Mouse (Mus musculus) heart, embryonic 10.5 days (tissue): ENCODE data around the gene Frzb. TPM values are rescaled to one million over a fixed set of nuclear protein-coding genes. Genes with fewer than 3 reads are reported as not detected.
"Not testable (repeated sequence)": the region's sequence is repeated elsewhere in the genome, so short reads cannot be mapped to it uniquely, and the experiment has no call there.

Experiments
- DNase-seq: peaks from one replicate; pipeline ENCODE4 v3.0.0-alpha.2; 2017; ENCODE audit warnings: low spot score
- H3K27ac ChIP-seq: fragments of 300-500 bp; sonication (generic); 2 replicates; pipeline ENCODE4 v1.5.1; 2016; ENCODE audit warnings: mild to moderate bottlenecking
- H3K27me3 ChIP-seq: fragments of 300-500 bp; sonication (generic); 2 replicates; pipeline ENCODE4 v1.6.1; 2016; ENCODE audit warnings: mild to moderate bottlenecking; ENCODE audit not compliant: poor library complexity, insufficient read depth, severe bottlenecking
- H3K36me3 ChIP-seq: fragments of 300-500 bp; sonication (generic); 2 replicates; pipeline ENCODE4 v1.6.1; 2016; ENCODE audit warnings: mild to moderate bottlenecking, moderate library complexity
- H3K4me1 ChIP-seq: fragments of 300-500 bp; sonication (generic); 2 replicates; pipeline ENCODE4 v1.6.1; 2016; ENCODE audit warnings: mild to moderate bottlenecking
- H3K4me3 ChIP-seq: fragments of 300-500 bp; sonication (generic); 2 replicates; pipeline ENCODE4 v1.5.1; 2016; ENCODE audit warnings: mild to moderate bottlenecking, moderate library complexity
- H3K9me3 ChIP-seq: fragments of 300-500 bp; sonication (generic); 2 replicates; pipeline ENCODE4 v1.6.1; 2016; ENCODE audit warnings: mild to moderate bottlenecking, moderate library complexity
- WGBS: fragments of 180-500 bp; shearing (Covaris S2); methylation state at CpG from one replicate; pipeline ENCODE4 v1.1.7; 2016; 5-methylcytosine and 5-hydroxymethylcytosine counted together
- polyA plus RNA-seq: library from polyadenylated mRNA; unstranded; fragments of >200 nt; fragmentation: Nextera tagmentation; extraction: Ambion mirVana; gene quantifications from 2 replicates; pipeline ENCODE4 v1.2.1, GENCODE M21; 2016

The Frzb gene
- 8.1 and 8.9 TPM in 2 replicates for polyA plus RNA-seq

GRCm38 (mm10) chr2:80447291-80447791, at the start of gene Frzb:
TSS of gene Frzb (minus strand) at chr2:80447625.
- under 1% methylated on average over 33 of the region's 33 CpGs for WGBS
- DNase-seq = peak; percentile 80
- Histone ChIP-seq H3K27ac (peak within 1 kb of the TSS; percentile 82), H3K36me3 (no peaks in the 10 kb centered on the region), H3K27me3 (peaks cover 23% of the 10 kb centered on the region), H3K4me1 (peaks cover 11% of the 10 kb centered on the region), H3K4me3 (peak within 1 kb of the TSS; percentile 74), H3K9me3 (0 out of 2 replicates have a peak, but pooled peaks cover 3% of the 10 kb centered on the region)

DNA sequence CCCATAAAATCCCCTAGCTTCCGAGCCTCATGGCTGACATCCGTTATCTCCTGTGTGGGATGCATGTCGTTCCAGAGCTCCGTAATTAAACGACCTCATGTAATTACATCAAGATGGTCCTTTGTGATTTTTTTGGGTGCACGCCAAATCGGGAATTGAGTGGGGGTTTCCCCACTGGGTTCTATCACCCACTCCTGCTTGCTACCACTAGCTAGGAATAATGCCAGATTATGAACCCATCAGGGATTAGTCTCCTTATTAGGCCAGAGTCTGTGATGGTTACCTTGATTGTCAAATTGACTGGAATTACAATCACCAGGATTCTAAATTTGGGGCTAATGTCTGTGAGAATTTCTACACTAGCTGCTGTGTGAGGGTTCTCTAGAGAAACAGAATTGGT, 47.9 kb upstream of the Frzb start:
- DNase-seq, H3K9me3 ChIP-seq, H3K4me1 ChIP-seq, H3K4me3 ChIP-seq, H3K27me3 ChIP-seq, H3K27ac ChIP-seq: not testable (repeated sequence)
- WGBS = 79% methylated on average over 7 of the region's 7 CpGs
- peaks cover 12% of the 10 kb centered on the region for H3K36me3 ChIP-seq

GRCm38 (mm10) chr2:80486851-80487250, 39.4 kb upstream of the Frzb start:
- WGBS = 35% methylated on average over 5 of the region's 5 CpGs
- Histone ChIP-seq H3K4me1 (peaks cover 5% of the 10 kb centered on the region; the same call in 1 of the 2 replicates), H3K36me3 (no peaks in the 10 kb centered on the region), H3K27ac (0 out of 2 replicates have a peak overlapping the region, but pooled peaks have one; percentile 32), H3K9me3 (0 out of 2 replicates have a peak, but pooled peaks cover 4% of the 10 kb centered on the region), H3K4me3 (no peak overlapping the region), H3K27me3 (no peaks in the 10 kb centered on the region)
- no peak for DNase-seq

DNA sequence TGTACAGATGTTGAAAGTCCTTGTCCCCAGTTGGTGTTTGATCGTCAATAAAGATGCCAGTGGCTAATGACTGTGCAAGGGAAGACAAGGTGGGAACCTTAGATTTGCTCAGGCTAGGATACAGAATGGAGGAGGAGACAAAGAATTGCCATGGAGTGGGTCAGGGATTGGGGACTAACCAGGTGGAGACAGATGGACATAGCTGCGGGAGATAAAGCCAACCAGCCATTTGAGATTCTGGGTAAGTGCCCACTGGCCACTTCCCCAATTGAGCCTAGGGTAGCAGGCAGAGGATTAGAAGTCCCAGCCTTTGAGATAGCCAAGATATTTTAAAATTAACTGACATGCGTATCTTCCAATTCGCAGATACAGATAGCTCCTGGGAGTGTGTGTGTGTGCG, 37.5 kb upstream of the Frzb start:
- no peaks in the 10 kb centered on the region for H3K27me3 ChIP-seq
- no peak for DNase-seq
- H3K4me3 ChIP-seq = no peak overlapping the region
- no peak overlapping the region for H3K27ac ChIP-seq
- 0 out of 2 replicates have a peak, but pooled peaks cover 4% of the 10 kb centered on the region for H3K9me3 ChIP-seq
- H3K36me3 ChIP-seq = no peaks in the 10 kb centered on the region
- 94% methylated on average over 5 of the region's 5 CpGs for WGBS
- peaks cover 5% of the 10 kb centered on the region; the same call in 1 of the 2 replicates for H3K4me1 ChIP-seq

- H3K27me3 ChIP-seq = no peaks in the 10 kb centered on the region
- H3K36me3 ChIP-seq = no peaks in the 10 kb centered on the region
- WGBS = 73% methylated on average over 1 of the region's 1 CpGs
- no peaks in the 10 kb centered on the region for H3K9me3 ChIP-seq
- no peaks in the 10 kb centered on the region for H3K4me1 ChIP-seq
- no peak for DNase-seq
- no peak overlapping the region for H3K27ac ChIP-seq
- no peak overlapping the region for H3K4me3 ChIP-seq
These were observed 28.4 kb upstream of the Frzb start for GRCm38 (mm10) chr2:80475831-80476230.

- H3K36me3 ChIP-seq = no peaks in the 10 kb centered on the region
- 49% methylated on average over 5 of the region's 5 CpGs for WGBS
- no peak overlapping the region for H3K27ac ChIP-seq
- H3K4me3 ChIP-seq = no peak overlapping the region
- no peak for DNase-seq
- H3K4me1 ChIP-seq = no peaks in the 10 kb centered on the region
- H3K9me3 ChIP-seq = no peaks in the 10 kb centered on the region
- no peaks in the 10 kb centered on the region for H3K27me3 ChIP-seq
These were observed 26.9 kb upstream of the Frzb start for GRCm38 (mm10) chr2:80474247-80474796.

- H3K4me1 ChIP-seq = no peaks in the 10 kb centered on the region
- DNase-seq = no peak
- WGBS = 59% methylated on average over 16 of the region's 16 CpGs
- no peaks in the 10 kb centered on the region for H3K9me3 ChIP-seq
- no peaks in the 10 kb centered on the region for H3K36me3 ChIP-seq
- no peaks in the 10 kb centered on the region for H3K27me3 ChIP-seq
- H3K27ac ChIP-seq = no peak overlapping the region
- no peak overlapping the region for H3K4me3 ChIP-seq
These were observed 18.8 kb upstream of the Frzb start for GRCm38 (mm10) chr2:80465991-80466821.

DNA sequence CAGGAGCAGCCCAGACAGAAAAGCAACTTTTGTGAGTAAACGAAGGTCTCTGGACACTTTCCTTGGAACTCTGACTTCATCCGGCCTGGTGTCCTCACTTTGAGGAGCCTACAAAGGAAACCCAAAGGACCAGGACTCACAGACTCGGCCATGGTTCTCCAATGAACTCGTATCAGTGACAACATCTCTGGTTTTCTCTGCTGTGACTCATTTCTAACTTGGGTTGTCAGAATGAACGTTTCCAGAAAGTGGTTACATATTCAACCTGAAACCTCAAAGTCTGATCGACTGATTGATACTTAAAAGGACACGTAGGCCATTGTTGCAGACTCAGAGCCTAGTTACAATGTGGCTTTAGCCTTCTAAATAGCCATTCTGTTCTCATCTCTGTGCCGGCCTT, 14.4 kb upstream of the Frzb start:
- no peak for DNase-seq
- H3K27me3 ChIP-seq = no peaks in the 10 kb centered on the region
- 74% methylated on average over 8 of the region's 8 CpGs for whole genome bisulfite sequencing

DNA sequence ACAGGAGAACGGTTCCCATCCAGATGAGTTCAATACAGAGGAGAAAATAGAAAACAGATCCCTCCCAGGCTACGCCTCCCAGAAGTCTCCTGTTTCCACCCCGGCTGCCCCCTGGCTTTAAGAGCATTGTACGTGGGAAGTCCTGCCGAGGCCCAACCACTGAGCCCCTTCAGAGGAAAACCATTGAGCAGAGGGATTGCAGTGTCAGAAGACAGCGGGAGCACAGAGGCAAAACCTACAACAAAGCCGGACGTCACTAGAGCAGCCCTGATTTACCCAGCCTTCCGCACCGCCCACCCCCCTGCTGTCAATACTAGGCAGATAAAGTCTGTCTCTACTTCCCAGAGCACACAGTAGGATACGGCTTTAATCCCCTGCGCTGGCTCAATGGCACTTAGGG, 806 bp upstream of the Frzb start:
- peak overlapping the region; percentile 82 for H3K27ac ChIP-seq
- WGBS = under 1% methylated on average over 12 of the region's 12 CpGs

More for the DNA sequence above, 14.4 kb upstream of the Frzb start:
- H3K9me3 ChIP-seq = no peaks in the 10 kb centered on the region
- no peaks in the 10 kb centered on the region for H3K4me1 ChIP-seq
- no peak overlapping the region for H3K4me3 ChIP-seq
- no peak overlapping the region for H3K27ac ChIP-seq
- H3K36me3 ChIP-seq = no peaks in the 10 kb centered on the region

DNA sequence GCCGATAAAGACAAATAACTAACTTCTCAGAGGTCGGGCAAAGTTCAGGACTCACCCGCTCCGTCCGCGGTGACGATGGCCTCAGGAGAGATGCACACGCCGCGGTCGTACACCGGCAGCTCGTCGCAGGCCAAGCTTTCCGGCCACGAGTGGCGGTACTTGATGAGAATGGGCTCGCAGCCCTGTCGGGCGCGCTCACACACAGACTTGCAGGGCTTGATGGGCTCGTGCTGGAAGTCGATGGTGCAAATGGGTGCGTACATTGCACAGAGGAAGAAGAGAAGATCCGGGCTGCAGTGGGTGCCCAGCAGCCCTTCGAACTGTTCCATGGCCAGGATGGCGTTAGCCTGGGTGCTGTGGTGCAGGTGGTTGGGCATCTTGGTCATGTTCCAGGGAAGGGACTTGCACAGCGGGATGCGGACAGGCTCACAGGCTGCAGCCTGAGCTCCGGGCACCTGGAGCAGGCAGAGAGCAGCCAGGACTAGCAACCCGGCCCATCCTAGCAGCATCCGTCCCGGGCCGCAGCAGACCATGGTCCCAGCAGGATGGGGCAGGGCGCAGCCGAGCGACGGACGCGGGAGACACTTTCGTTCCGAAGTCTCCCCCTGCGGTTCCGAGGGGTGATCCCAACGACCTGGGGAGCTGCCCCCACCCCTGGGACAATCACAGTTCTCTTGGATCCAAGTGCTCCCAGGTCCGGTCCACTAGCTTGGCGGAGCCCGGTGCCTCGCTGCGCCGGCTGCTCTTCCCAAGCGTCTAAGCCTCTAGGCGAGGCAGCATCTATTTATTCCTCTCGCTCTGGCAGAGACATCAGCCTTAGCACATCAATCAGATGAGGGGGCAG, 895 bp downstream of the Frzb start:
- DNase-seq = peak; percentile 77
- Histone ChIP-seq H3K36me3 (no peaks in the 10 kb centered on the region), H3K27me3 (peaks cover 23% of the 10 kb centered on the region), H3K4me3 (peak overlapping the region; percentile 74), H3K27ac (peak overlapping the region; percentile 82), H3K9me3 (0 out of 2 replicates have a peak, but pooled peaks cover 3% of the 10 kb centered on the region), H3K4me1 (peaks cover 11% of the 10 kb centered on the region)
- under 1% methylated on average over 54 of the region's 54 CpGs for WGBS

More for the DNA sequence above, 806 bp upstream of the Frzb start:
- DNase-seq = peak; percentile 80
- Histone ChIP-seq H3K4me3 (peak overlapping the region; percentile 74), H3K27me3 (peaks cover 23% of the 10 kb centered on the region), H3K9me3 (0 out of 2 replicates have a peak, but pooled peaks cover 3% of the 10 kb centered on the region), H3K4me1 (peaks cover 11% of the 10 kb centered on the region), H3K36me3 (no peaks in the 10 kb centered on the region)

- H3K27ac ChIP-seq = peak overlapping the region; percentile 82
- no peak for DNase-seq
- 5% methylated on average over 10 of the region's 10 CpGs for WGBS
These were observed 1.5 kb downstream of the Frzb start for GRCm38 (mm10) chr2:80445926-80446307.

GRCm38 (mm10) chr2:80445491-80445890, 1.9 kb downstream of the Frzb start:
- Histone ChIP-seq H3K4me3 (peak overlapping the region; percentile 74), H3K27me3 (peaks cover 23% of the 10 kb centered on the region), H3K36me3 (no peaks in the 10 kb centered on the region), H3K9me3 (0 out of 2 replicates have a peak, but pooled peaks cover 3% of the 10 kb centered on the region), H3K27ac (no peak overlapping the region), H3K4me1 (peaks cover 11% of the 10 kb centered on the region)
- 48% methylated on average over 10 of the region's 10 CpGs for WGBS
- no peak for DNase-seq

More at GRCm38 (mm10) chr2:80445926-80446307, 1.5 kb downstream of the Frzb start:
- H3K4me3 ChIP-seq = peak overlapping the region; percentile 74
- peaks cover 23% of the 10 kb centered on the region for H3K27me3 ChIP-seq
- peaks cover 11% of the 10 kb centered on the region for H3K4me1 ChIP-seq
- H3K36me3 ChIP-seq = no peaks in the 10 kb centered on the region
- H3K9me3 ChIP-seq = 0 out of 2 replicates have a peak, but pooled peaks cover 3% of the 10 kb centered on the region
